Mouse (Mus musculus): ENCODE data around the gene Filip1.

GRCm38 (mm10) chr9:79918325-79919117 is 94.1 kb downstream of the Filip1 start:
- TF ChIP-seq POLR2A (IDR thresholded peaks at IDR 0.05; ENCODE audit: low read depth, low read length) (no peak), CTCF (conservative IDR thresholded peaks at IDR 0.05; ENCODE audit: insufficient read depth, insufficient read length, low read depth, low read length) (no peak)

All from kidney, adult 2 months (tissue).